Mouse (Mus musculus) embryonic facial prominence, embryonic 13.5 days (tissue): ENCODE measurements around the gene Wdtc1. TPM values are rescaled to one million over a fixed set of nuclear protein-coding genes. Genes with fewer than 3 reads are reported as not detected.
A peak's percentile ranks its signal among the peaks of the same experiment; 100 is the strongest.

Experiments
- ATAC-seq: fragments of 200-750 bp; cut with Nextera tagmentation; 2 replicates; pipeline ENCODE4 v1.8.0; 2017; ENCODE audit warnings: low read depth; ENCODE audit not compliant: insufficient number of reproducible peaks, insufficient read depth, low FRiP score, low TSS enrichment
- H3K27ac ChIP-seq: fragments of 300-500 bp; sonication (generic); 2 replicates; pipeline ENCODE4 v1.5.1; 2015; ENCODE audit warnings: moderate library complexity, mild to moderate bottlenecking, inconsistent platforms
- H3K27me3 ChIP-seq: fragments of 300-500 bp; sonication (generic); 2 replicates; pipeline ENCODE4 v1.6.1; 2015; ENCODE audit warnings: mild to moderate bottlenecking, inconsistent platforms
- H3K36me3 ChIP-seq: fragments of 300-500 bp; sonication (generic); 2 replicates; pipeline ENCODE4 v1.6.1; 2015; ENCODE audit warnings: mild to moderate bottlenecking, inconsistent platforms
- H3K4me1 ChIP-seq: fragments of 300-500 bp; sonication (generic); 2 replicates; pipeline ENCODE4 v1.6.1; 2015; ENCODE audit warnings: inconsistent platforms
- H3K4me2 ChIP-seq: fragments of 300-500 bp; sonication (generic); 2 replicates; pipeline ENCODE4 v1.6.1; 2015; ENCODE audit warnings: moderate library complexity, mild to moderate bottlenecking, inconsistent platforms
- H3K4me3 ChIP-seq: fragments of 300-500 bp; sonication (generic); 2 replicates; pipeline ENCODE4 v1.5.1; 2015; ENCODE audit warnings: mild to moderate bottlenecking, inconsistent platforms
- H3K9ac ChIP-seq: fragments of 300-500 bp; sonication (generic); 2 replicates; pipeline ENCODE4 v1.6.1; 2015; ENCODE audit warnings: mild to moderate bottlenecking, inconsistent platforms
- H3K9me3 ChIP-seq: fragments of 300-500 bp; sonication (generic); 2 replicates; pipeline ENCODE4 v1.6.1; 2016; ENCODE audit warnings: inconsistent platforms
- WGBS: fragments of 180-500 bp; shearing (Covaris S2); methylation state at CpG from one replicate; pipeline ENCODE4 v1.1.7; 2015; ENCODE audit warnings: mixed read lengths; 5-methylcytosine and 5-hydroxymethylcytosine counted together
- polyA plus RNA-seq: library from polyadenylated mRNA; unstranded; fragments of >200 nt; fragmentation: Nextera tagmentation; extraction: Ambion mirVana; gene quantifications from 2 replicates; pipeline ENCODE4 v1.2.1, GENCODE M21; 2015

Wdtc1 gene
- polyA plus RNA-seq: 13.9 and 14.3 TPM in 2 replicates

- H3K9ac ChIP-seq: no peak within 1 kb of the TSS
- no peak within 1 kb of the TSS for H3K27ac ChIP-seq
- H3K4me3 ChIP-seq: no peak within 1 kb of the TSS
- no peaks in the 10 kb centered on the region for H3K27me3 ChIP-seq
- H3K4me1 ChIP-seq: no peaks in the 10 kb centered on the region
- H3K36me3 ChIP-seq: no peaks in the 10 kb centered on the region
- WGBS: 87% methylated on average over 23 of the region's 23 CpGs
- ATAC-seq: 0 out of 2 replicates have a peak, but pooled peaks have one; percentile 15
- no peaks in the 10 kb centered on the region for H3K9me3 ChIP-seq
- no peak within 1 kb of the TSS for H3K4me2 ChIP-seq
Measured at GRCm38 (mm10) chr4:133353367-133354365, at the start of gene Wdtc1. Gene Wdtc1, minus strand, starts transcription at chr4:133353481.

DNA sequence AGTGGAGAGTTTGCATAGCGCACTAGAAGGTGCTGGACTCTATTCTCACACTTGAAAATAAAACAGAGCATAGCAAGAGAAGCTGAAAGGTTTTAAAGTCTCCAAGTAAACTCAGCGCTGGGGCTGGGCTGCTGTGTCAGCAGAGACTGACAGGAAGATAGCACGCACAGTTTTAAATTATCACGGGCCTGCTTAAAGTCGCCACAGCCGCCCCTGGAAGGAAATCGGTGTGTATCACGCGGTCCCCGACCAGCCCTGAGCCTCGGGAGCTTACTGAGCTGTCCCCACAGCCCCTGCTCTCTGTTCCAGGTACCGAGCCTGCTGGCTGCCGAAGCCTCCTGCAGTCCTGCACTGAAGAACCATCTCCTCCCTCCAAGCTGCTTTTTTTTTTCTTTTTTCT, 48.7 kb upstream of the Wdtc1 start:
- Histone ChIP-seq H3K4me2 (no peak overlapping the region), H3K9ac (peak overlapping the region; percentile 17; the same call in 1 of the 2 replicates), H3K9me3 (no peaks in the 10 kb centered on the region), H3K27ac (no peak overlapping the region; the same call in 1 of the 2 replicates), H3K27me3 (no peaks in the 10 kb centered on the region), H3K4me1 (peaks cover 42% of the 10 kb centered on the region), H3K4me3 (no peak overlapping the region), H3K36me3 (no peaks in the 10 kb centered on the region; the same call in 1 of the 2 replicates)
- 44% methylated on average over 13 of the region's 13 CpGs for WGBS
- ATAC-seq: no peak

DNA sequence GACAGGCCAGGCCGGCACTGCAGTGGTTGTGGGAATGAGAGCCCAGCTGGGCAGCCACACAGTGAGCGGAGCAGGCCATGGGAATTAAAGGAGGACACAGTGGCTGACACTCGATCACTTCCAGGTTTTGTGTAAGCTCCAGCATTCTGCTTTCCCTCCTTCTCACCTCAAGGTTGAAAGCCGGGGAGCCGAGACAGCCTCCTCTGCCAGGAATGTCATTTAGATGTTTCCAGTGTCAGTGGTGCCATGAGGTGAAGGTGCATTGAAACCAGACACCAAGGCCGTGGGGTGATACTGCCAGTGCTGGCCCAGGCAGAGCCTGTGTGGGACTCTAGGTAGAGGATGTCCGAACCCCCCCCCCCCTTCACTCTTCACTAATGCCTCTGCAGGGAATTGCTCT, 46.8 kb upstream of the Wdtc1 start:
- H3K4me1 ChIP-seq: peaks cover 40% of the 10 kb centered on the region

GRCm38 (mm10) chr4:133399509-133399908, 46.2 kb upstream of the Wdtc1 start:
- Histone ChIP-seq H3K4me1 (peaks cover 46% of the 10 kb centered on the region), H3K27ac (peak overlapping the region; percentile 64; the same call in 1 of the 2 replicates), H3K27me3 (no peaks in the 10 kb centered on the region), H3K4me3 (no peak overlapping the region), H3K36me3 (no peaks in the 10 kb centered on the region), H3K9ac (peak overlapping the region; percentile 49), H3K9me3 (no peaks in the 10 kb centered on the region), H3K4me2 (no peak overlapping the region)
- ATAC-seq: no peak
- WGBS: 65% methylated on average over 6 of the region's 6 CpGs

More for the DNA sequence above, 46.8 kb upstream of the Wdtc1 start:
- no peaks in the 10 kb centered on the region for H3K9me3 ChIP-seq
- H3K27ac ChIP-seq: peak overlapping the region; percentile 55; the same call in 1 of the 2 replicates
- H3K36me3 ChIP-seq: no peaks in the 10 kb centered on the region
- WGBS: 32% methylated on average over 7 of the region's 7 CpGs
- no peak overlapping the region for H3K4me3 ChIP-seq
- no peak for ATAC-seq
- no peak overlapping the region for H3K4me2 ChIP-seq
- H3K27me3 ChIP-seq: no peaks in the 10 kb centered on the region
- H3K9ac ChIP-seq: no peak overlapping the region

- Histone ChIP-seq H3K27ac (no peak overlapping the region), H3K27me3 (no peaks in the 10 kb centered on the region), H3K9me3 (no peaks in the 10 kb centered on the region), H3K4me3 (no peak overlapping the region), H3K4me1 (peaks cover 49% of the 10 kb centered on the region), H3K4me2 (no peak overlapping the region), H3K9ac (0 out of 2 replicates have a peak overlapping the region, but pooled peaks have one; percentile 4), H3K36me3 (no peaks in the 10 kb centered on the region)
- no peak for ATAC-seq
- WGBS: 82% methylated on average over 5 of the region's 5 CpGs
Measured at GRCm38 (mm10) chr4:133398619-133399018, 45.3 kb upstream of the Wdtc1 start.

- peaks cover 49% of the 10 kb centered on the region for H3K4me1 ChIP-seq
- no peak overlapping the region for H3K9ac ChIP-seq
- ATAC-seq: no peak
- 81% methylated on average over 8 of the region's 8 CpGs for WGBS
- no peaks in the 10 kb centered on the region for H3K9me3 ChIP-seq
- H3K36me3 ChIP-seq: no peaks in the 10 kb centered on the region
- no peaks in the 10 kb centered on the region for H3K27me3 ChIP-seq
- no peak overlapping the region for H3K27ac ChIP-seq
- no peak overlapping the region for H3K4me2 ChIP-seq
- H3K4me3 ChIP-seq: no peak overlapping the region
Measured at GRCm38 (mm10) chr4:133397961-133398360, 44.7 kb upstream of the Wdtc1 start.

GRCm38 (mm10) chr4:133397299-133397698, 44.0 kb upstream of the Wdtc1 start:
- H3K9ac ChIP-seq: no peak overlapping the region
- WGBS: 42% methylated on average over 5 of the region's 5 CpGs
- no peaks in the 10 kb centered on the region for H3K9me3 ChIP-seq
- no peak for ATAC-seq
- no peak overlapping the region for H3K27ac ChIP-seq
- H3K4me1 ChIP-seq: peaks cover 49% of the 10 kb centered on the region
- H3K36me3 ChIP-seq: no peaks in the 10 kb centered on the region
- H3K4me3 ChIP-seq: no peak overlapping the region
- H3K27me3 ChIP-seq: no peaks in the 10 kb centered on the region
- no peak overlapping the region for H3K4me2 ChIP-seq

DNA sequence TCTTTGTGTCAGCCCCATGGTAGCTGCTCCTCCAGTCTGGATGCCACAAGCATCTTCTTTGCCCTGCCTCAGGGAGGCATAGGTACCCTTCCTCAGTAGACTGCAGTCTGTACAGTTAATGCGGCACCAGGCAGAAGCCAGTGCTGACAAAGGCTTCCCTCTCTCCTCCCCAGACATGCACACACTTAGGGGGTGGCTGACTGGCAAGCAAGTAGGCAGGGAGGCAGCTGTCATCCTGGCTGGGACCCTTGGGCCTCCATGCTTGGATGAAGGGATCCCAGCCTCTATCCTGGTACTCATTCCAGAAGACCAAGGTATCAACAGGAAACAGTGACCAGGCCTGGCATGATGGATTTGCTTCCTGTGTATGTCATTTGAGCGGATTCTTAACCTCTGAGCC, 42.8 kb upstream of the Wdtc1 start:
- no peak overlapping the region for H3K4me3 ChIP-seq
- WGBS: 75% methylated on average over 2 of the region's 2 CpGs
- no peaks in the 10 kb centered on the region for H3K27me3 ChIP-seq
- no peaks in the 10 kb centered on the region for H3K9me3 ChIP-seq
- ATAC-seq: no peak
- H3K4me2 ChIP-seq: no peak overlapping the region
- no peak overlapping the region for H3K9ac ChIP-seq
- peak overlapping the region; percentile 12; the same call in 1 of the 2 replicates for H3K27ac ChIP-seq
- H3K4me1 ChIP-seq: peaks cover 58% of the 10 kb centered on the region
- no peaks in the 10 kb centered on the region for H3K36me3 ChIP-seq

- no peaks in the 10 kb centered on the region for H3K9me3 ChIP-seq
- peaks cover 60% of the 10 kb centered on the region for H3K4me1 ChIP-seq
- no peak overlapping the region for H3K4me2 ChIP-seq
- H3K4me3 ChIP-seq: no peak overlapping the region
- no peak for ATAC-seq
- 80% methylated on average over 4 of the region's 4 CpGs for WGBS
- H3K36me3 ChIP-seq: no peaks in the 10 kb centered on the region
- no peaks in the 10 kb centered on the region for H3K27me3 ChIP-seq
- 0 out of 2 replicates have a peak overlapping the region, but pooled peaks have one; percentile 44 for H3K27ac ChIP-seq
- H3K9ac ChIP-seq: no peak overlapping the region
Measured at GRCm38 (mm10) chr4:133394981-133395573, 41.8 kb upstream of the Wdtc1 start.

DNA sequence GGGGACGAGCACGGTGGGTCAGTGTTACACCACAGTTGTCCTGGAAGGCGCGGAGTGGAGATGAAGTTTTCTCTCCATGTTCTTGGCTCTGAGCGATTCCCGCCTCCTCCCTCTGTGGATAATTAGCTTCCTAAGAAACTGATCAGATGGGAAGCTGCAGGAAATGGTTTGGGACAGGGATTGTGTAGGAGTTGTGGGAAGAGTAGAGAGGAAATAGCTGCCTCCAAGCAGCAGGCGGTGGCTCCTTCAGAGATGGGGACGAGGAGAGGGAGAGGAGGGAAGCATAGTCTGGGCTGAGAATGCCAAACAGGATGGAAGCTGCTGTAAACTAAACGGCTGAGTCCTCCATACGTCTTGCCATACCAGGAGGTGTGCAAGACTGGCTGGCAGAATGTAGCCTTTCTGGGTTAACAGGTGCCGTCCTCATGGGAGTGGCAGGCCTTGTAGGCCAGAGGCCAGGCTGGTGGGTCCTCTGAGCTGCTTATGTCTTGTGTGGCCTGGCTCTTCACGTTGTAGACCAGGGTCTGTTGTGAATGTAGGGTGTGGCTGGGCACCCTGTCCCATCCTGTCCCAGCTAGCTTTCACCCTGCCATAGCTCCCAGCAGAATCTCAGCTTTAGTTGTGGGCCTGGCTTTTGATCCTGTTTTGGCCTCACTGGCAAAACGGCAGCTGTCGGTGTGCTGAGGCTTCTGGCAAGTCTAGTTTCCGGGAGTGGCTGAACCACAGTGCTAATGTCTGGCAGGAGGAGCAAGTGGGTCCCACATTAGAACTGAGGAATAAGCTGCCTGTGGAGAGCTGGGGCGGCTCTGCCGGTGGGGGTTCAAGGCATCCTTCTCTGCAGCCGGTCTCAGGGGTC, 38.1 kb upstream of the Wdtc1 start:
- no peak overlapping the region for H3K4me2 ChIP-seq
- H3K27me3 ChIP-seq: no peaks in the 10 kb centered on the region
- no peak for ATAC-seq
- H3K4me3 ChIP-seq: no peak overlapping the region
- H3K27ac ChIP-seq: peak overlapping the region; percentile 75; the same call in 1 of the 2 replicates
- 63% methylated on average over 18 of the region's 18 CpGs for WGBS
- H3K36me3 ChIP-seq: no peaks in the 10 kb centered on the region
- no peaks in the 10 kb centered on the region for H3K9me3 ChIP-seq
- H3K9ac ChIP-seq: 0 out of 2 replicates have a peak overlapping the region, but pooled peaks have one; percentile 8
- H3K4me1 ChIP-seq: peaks cover 55% of the 10 kb centered on the region

GRCm38 (mm10) chr4:133390585-133390984, 37.3 kb upstream of the Wdtc1 start:
- WGBS: 91% methylated on average over 6 of the region's 6 CpGs
- H3K27ac ChIP-seq: peak overlapping the region; percentile 75; the same call in 1 of the 2 replicates
- ATAC-seq: no peak

More at GRCm38 (mm10) chr4:133390585-133390984, 37.3 kb upstream of the Wdtc1 start:
- Histone ChIP-seq H3K4me2 (no peak overlapping the region), H3K9me3 (no peaks in the 10 kb centered on the region), H3K4me3 (no peak overlapping the region), H3K4me1 (peaks cover 47% of the 10 kb centered on the region), H3K27me3 (no peaks in the 10 kb centered on the region), H3K9ac (no peak overlapping the region; the same call in 1 of the 2 replicates), H3K36me3 (no peaks in the 10 kb centered on the region)
